Mouse (Mus musculus) yolk sac, embryonic 10.5 days (tissue): ENCODE results near the gene Ednra.
A peak's percentile ranks its signal among the peaks of the same experiment; 100 is the strongest.
"Not testable (repeated sequence)": the region's sequence is repeated elsewhere in the genome, so short reads cannot be mapped to it uniquely, and the experiment has no call there.

ENCODE experiments used
- DNase-seq: peaks from one replicate; pipeline ENCODE4 v3.0.0-alpha.2; 2017; ENCODE audit warnings: low spot score

Gene Ednra

GRCm38 (mm10) chr8:77717036-77717435 lies 7.2 kb downstream of the Ednra start:
- DNase-seq = peak; percentile 20

- DNase-seq = no peak
Measured at GRCm38 (mm10) chr8:77714455-77714854, 9.8 kb downstream of the Ednra start.

DNA sequence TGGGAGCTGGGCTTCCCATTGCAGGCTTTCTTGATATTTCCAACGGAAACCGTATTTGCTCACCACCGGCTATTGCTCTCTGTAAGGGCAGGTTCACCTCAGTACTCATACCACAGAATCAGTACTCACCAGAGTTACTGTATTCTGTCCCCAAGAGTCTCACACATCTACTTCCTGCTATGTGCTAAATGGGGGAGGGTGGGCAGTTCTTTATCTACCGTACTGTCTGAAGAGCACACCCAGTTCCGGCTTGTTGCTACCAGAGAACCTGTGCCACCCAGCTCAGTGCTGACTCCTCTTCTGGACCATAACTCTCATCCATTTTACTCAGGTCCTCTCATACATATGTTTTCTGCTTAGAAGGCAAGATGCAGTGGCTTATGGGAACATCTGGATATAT lies 10.6 kb downstream of the Ednra start:
- no peak for DNase-seq

- no peak for DNase-seq
Measured at GRCm38 (mm10) chr8:77704768-77705167, 19.5 kb downstream of the Ednra start.

DNA sequence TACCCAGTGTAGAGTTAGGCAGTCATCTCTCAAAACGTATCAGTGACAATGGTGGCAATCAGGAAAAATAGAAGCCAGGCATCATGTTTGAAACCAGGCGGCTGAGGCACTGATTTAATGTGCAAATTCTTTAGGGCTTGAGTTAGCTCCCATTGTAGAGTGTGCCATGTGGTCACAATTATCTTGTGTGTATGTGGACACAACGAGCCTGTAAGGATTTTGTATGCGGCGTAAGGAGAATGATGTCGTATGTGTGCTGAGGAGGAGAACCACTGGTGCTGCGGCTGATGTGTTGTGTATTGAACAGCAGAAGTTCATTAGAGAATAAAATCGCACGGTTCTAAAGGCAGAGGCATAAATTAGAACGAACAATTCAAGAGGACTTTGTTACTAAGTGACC lies 26.2 kb downstream of the Ednra start:
- no peak for DNase-seq

GRCm38 (mm10) chr8:77696182-77696581 lies 28.1 kb downstream of the Ednra start:
- DNase-seq = no peak

GRCm38 (mm10) chr8:77695486-77696058 lies 28.7 kb downstream of the Ednra start:
- DNase-seq = no peak

DNA sequence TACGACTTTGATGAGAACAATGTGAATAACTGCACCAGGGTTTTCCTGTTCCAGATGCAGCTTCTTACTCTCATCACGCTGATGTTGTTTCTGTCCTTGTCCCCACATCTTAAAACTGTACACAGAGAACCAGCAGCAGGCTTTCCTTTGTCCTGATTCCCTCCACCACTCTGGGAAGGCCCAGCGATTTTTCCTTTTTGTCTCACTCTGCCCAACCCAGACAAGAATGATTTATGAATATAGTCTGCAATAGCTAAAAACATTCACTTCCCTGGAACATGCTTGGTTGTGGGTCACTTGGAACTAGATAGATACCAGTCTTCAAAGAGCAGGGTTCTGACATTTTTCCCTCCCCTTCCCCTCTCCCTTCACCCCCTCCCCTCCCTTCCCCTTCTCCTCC lies 29.2 kb downstream of the Ednra start:
- no peak for DNase-seq

DNA sequence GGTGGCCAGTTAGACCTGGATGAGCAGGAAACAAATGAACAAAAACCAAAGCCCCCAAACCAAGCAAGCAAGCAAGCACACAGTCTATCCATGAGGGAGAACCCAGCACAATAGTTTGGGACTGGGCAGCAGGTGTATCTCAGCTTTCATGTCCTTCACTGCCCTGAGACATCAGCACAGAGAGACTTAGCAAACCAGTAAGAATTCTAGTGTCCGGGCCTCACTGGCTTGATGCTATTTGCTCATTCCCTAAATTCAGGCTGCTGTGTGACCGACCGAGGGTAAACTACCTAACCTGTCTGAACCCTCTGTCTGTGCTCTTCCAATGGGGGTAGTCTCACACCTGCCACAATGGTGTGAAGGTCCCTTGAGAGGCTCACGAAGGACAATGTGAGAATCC lies 29.7 kb downstream of the Ednra start:
- DNase-seq = no peak

DNA sequence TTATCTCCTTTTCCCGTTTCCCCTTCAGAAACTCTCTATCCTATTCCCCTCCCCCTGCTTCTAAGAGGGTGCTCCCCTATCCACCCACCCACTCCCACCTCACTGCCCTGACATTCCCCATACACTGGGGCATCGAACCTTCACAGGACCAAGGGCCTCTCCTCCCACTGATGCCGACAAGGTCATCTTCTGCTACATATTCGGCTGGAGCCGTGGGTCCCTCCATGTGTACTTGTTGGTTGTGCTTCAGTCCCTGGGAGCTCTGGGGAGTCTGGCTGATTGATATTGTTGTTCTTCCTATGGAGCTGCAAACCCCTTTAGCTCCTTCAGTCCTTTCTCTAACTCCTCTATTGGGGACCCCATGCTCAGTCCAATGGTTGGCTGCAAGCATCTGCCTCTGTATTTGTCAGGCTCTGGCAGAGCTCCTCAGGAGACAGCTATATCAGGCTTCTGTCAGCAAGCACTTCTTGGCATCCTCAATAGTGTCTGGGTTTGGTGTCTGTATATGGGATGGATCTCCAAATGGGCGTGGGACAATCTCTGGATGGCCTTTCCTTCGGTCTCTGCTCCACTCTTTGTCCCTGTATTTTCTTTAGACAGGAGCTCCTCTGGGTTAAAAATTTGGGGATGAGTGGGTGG lies 34.7 kb downstream of the Ednra start:
- DNase-seq = not testable (repeated sequence)

- DNase-seq = no peak
Measured at GRCm38 (mm10) chr8:77688978-77689377, 35.3 kb downstream of the Ednra start.

DNA sequence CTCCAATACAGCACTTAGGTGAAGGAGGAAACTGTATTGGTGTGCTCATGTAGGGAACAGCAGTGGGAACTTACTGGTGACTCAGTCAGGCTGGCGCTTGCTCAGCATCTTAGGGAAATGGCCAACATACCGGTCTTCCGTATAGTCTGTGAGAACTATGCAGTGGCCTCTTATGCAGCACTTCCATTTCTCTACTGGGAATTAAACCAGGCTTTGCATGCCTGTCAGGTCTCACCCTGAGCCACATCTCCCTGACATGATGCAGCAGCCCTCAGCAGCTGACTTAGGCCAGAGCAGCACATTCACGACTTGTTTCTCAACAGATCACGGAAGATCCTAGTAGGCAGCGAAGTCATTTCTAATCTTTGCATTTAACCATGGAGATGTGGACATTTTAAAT lies 39.9 kb downstream of the Ednra start:
- peak; percentile 25 for DNase-seq

DNA sequence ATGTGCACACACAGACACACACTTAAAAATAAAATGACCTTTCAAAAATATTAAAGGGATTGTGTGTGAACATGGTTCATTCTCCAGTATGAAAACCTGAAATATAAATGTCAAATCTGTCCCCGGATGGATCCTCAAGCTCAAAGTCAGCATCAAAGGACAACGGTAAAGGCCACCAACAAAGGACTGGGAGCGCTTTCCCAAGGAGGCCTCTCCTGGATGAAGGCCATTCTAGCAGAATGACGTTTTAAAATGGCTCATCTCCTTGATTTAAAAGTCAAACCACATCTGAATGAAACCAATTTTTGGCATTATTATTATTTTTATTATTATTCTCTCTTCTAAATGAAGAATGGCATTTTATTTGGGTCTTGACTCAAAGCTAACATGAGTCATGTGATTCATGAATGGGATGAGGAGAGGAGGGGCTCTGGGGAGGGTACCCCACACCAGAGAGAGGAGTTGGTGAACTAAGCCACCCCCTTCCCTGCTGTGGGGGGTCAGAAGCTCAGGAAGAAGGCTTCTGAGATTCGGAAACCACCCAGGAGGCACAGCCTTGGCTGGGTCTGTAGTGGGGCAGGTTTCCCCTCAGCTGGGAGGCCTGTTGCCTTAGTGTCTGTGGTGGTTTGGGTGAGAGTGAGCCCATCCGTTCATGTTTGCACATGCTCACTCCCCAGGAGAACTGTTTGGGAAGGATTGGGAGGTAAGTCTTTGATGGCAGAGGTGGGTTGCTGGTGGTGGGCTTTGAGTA lies 40.7 kb downstream of the Ednra start:
- no peak for DNase-seq

GRCm38 (mm10) chr8:77682008-77682934 lies 42.0 kb downstream of the Ednra start:
- no peak for DNase-seq

GRCm38 (mm10) chr8:77672036-77672435 lies 52.2 kb downstream of the Ednra start:
- DNase-seq = peak; percentile 10

- no peak for DNase-seq
Measured at GRCm38 (mm10) chr8:77670612-77671363, 53.5 kb downstream of the Ednra start.

- DNase-seq = no peak
Measured at GRCm38 (mm10) chr8:77667916-77668315, 56.3 kb downstream of the Ednra start.

GRCm38 (mm10) chr8:77664901-77665300 lies 59.4 kb downstream of the Ednra start:
- no peak for DNase-seq

GRCm38 (mm10) chr8:77659534-77660080 lies 64.7 kb downstream of the Ednra start:
- no peak for DNase-seq

- DNase-seq = no peak
Measured at GRCm38 (mm10) chr8:77658356-77658755, 65.9 kb downstream of the Ednra start.

GRCm38 (mm10) chr8:77650646-77651190 lies 73.5 kb downstream of the Ednra start:
- no peak for DNase-seq
